Mouse (Mus musculus): ENCODE measurements at regions not wholly inside any gene's neighbourhood (a gene's known extent, or its start where the extent isn't known, plus 50 kb on each side); places are given as distances from the start of the nearest gene placed in this dataset.

DNA sequence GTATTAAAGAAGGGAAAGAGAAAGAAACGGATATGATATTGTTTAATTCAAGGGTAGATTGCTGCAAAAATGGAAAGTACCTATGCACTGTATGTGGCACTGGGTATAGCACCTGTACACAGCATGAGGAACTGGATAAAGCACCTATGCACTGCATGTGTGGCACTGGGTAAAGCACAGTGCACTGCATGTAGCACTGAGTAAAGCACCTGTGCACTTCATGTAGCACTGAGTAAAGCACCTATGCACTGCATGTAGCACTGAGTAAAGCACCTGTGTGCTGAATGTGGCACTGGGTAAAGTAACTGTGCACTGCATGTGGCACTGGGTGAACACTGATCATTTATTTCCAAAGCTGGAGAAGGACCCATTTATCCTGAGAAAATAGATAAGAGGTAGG, 280.2 kb upstream of the Fam49a start:
- TF ChIP-seq CTCF (IDR thresholded peaks at IDR 0.05): no peak
- Histone ChIP-seq H3K9ac (replicated peaks; ENCODE audit: low read length, poor library complexity, severe bottlenecking) (no peak overlapping the region), H3K27me3 (ENCODE audit: insufficient read depth, low read length) (no peaks in the 10 kb centered on the region), H3K36me3 (ENCODE audit: insufficient read depth, low read length) (no peaks in the 10 kb centered on the region), H3K9me3 (ENCODE audit: low read length) (no peaks in the 10 kb centered on the region), H3K27ac (ENCODE audit: low read depth, low read length) (no peak overlapping the region), H3K4me1 (ENCODE audit: insufficient read depth, low read length) (no peaks in the 10 kb centered on the region), H3K4me2 (ENCODE audit: low read depth, low read length, poor library complexity, severe bottlenecking) (no peak overlapping the region), H3K4me3 (ENCODE audit: low read depth, low read length) (no peak overlapping the region)
- no peak for ATAC-seq (ENCODE audit: low FRiP score)
- no peak for DNase-seq (ENCODE audit: low spot score)
- WGBS: 85% methylated on average over 1 of the region's 1 CpGs

GRCm38 (mm10) chr12:11993513-11993912, 268.4 kb upstream of the Fam49a start:
- Histone ChIP-seq H3K27me3 (ENCODE audit: insufficient read depth, low read length) (no peaks in the 10 kb centered on the region), H3K9me3 (ENCODE audit: low read length) (no peaks in the 10 kb centered on the region), H3K27ac (ENCODE audit: low read depth, low read length) (no peak overlapping the region), H3K4me2 (ENCODE audit: low read depth, low read length, poor library complexity, severe bottlenecking) (no peak overlapping the region), H3K4me1 (ENCODE audit: insufficient read depth, low read length) (no peaks in the 10 kb centered on the region), H3K4me3 (ENCODE audit: low read depth, low read length) (no peak overlapping the region), H3K9ac (replicated peaks; ENCODE audit: low read length, poor library complexity, severe bottlenecking) (no peak overlapping the region), H3K36me3 (ENCODE audit: insufficient read depth, low read length) (no peaks in the 10 kb centered on the region)
- no peak for TF ChIP-seq CTCF (IDR thresholded peaks at IDR 0.05)
- DNase-seq (ENCODE audit: low spot score) (no peak), ATAC-seq (ENCODE audit: low FRiP score) (no peak)
- WGBS: 78% methylated on average over 1 of the region's 1 CpGs

DNA sequence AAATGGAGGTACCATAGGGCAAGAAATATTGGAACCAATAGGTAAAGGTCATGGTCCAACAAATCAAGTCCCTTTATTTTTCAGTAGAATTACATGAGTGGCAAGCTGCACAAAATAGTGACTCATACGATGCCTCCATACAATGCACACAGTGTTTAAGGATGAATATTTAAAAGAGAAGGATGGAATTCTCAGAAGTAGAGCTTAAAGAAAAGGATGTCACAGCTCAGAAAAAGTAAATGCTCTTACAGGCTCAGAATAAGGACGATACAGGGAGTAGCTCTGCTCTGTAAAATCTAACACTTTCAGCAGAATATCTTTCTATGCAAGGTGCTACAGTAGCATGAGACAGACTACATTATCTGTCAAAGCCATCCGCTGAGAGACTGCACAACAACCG, 262.7 kb upstream of the Fam49a start:
- no peak overlapping the region for H3K4me2 ChIP-seq (ENCODE audit: low read depth, low read length, poor library complexity, severe bottlenecking)
- 71% methylated on average over 4 of the region's 4 CpGs for WGBS
- no peaks in the 10 kb centered on the region for H3K4me1 ChIP-seq (ENCODE audit: insufficient read depth, low read length)
- TF ChIP-seq CTCF (IDR thresholded peaks at IDR 0.05): no peak
- ATAC-seq (ENCODE audit: low FRiP score) (no peak), DNase-seq (ENCODE audit: low spot score) (no peak)
- no peak overlapping the region for H3K9ac ChIP-seq (replicated peaks; ENCODE audit: low read length, poor library complexity, severe bottlenecking)
- H3K9me3 ChIP-seq (ENCODE audit: low read length): no peaks in the 10 kb centered on the region
- H3K4me3 ChIP-seq (ENCODE audit: low read depth, low read length): no peak overlapping the region
- no peak overlapping the region for H3K27ac ChIP-seq (ENCODE audit: low read depth, low read length)
- H3K36me3 ChIP-seq (ENCODE audit: insufficient read depth, low read length): no peaks in the 10 kb centered on the region
- H3K27me3 ChIP-seq (ENCODE audit: insufficient read depth, low read length): no peaks in the 10 kb centered on the region

DNA sequence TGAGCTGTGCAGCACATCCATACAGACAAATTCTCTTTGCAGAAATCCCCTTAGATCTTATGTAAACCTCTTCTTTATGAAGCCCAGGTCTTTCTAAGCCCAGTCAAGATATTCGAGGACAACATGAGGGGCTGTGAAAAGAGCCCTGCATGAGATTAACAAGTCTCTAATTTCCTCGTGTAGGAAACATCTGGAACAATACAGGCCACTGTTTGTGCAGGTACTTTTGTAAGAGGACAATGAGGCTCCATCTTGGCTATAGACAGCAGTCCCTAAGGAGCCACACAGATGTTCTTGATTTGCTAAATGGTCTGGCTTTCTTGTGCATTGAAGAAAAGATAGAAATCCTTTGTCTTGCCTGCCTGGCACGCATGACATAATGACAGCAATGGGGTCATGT, 259.5 kb upstream of the Fam49a start:
- Histone ChIP-seq H3K4me3 (ENCODE audit: low read depth, low read length) (no peak overlapping the region), H3K27me3 (ENCODE audit: insufficient read depth, low read length) (no peaks in the 10 kb centered on the region), H3K9me3 (ENCODE audit: low read length) (no peaks in the 10 kb centered on the region), H3K27ac (ENCODE audit: low read depth, low read length) (no peak overlapping the region), H3K4me2 (ENCODE audit: low read depth, low read length, poor library complexity, severe bottlenecking) (no peak overlapping the region), H3K9ac (replicated peaks; ENCODE audit: low read length, poor library complexity, severe bottlenecking) (no peak overlapping the region), H3K4me1 (ENCODE audit: insufficient read depth, low read length) (no peaks in the 10 kb centered on the region), H3K36me3 (ENCODE audit: insufficient read depth, low read length) (no peaks in the 10 kb centered on the region)
- ATAC-seq (ENCODE audit: low FRiP score) (no peak), DNase-seq (ENCODE audit: low spot score) (no peak)
- WGBS: 29% methylated on average over 3 of the region's 3 CpGs
- no peak for TF ChIP-seq CTCF (IDR thresholded peaks at IDR 0.05)

DNA sequence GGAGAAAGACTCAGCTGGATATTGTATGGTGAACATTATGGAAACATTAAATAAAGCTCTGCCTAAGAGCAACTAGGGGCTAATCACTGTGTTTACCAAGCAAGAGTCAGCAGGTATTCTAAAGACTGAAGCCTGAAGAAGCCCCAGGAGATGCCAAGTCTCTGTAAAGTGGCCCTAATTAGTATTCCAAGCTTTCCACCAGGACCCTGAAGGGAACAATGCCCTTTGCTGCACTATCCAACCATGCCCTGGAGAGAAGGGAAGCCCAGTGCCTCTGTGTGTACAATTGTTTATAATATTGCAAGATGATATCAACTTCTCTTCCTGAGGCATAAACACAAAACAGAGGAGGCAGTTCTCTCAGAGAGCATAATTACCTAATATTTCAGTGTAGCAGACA, 251.3 kb upstream of the Fam49a start:
- H3K4me3 ChIP-seq (ENCODE audit: low read depth, low read length): no peak overlapping the region
- no peak for TF ChIP-seq CTCF (IDR thresholded peaks at IDR 0.05)
- no peaks in the 10 kb centered on the region for H3K36me3 ChIP-seq (ENCODE audit: insufficient read depth, low read length)
- H3K9me3 ChIP-seq (ENCODE audit: low read length): no peaks in the 10 kb centered on the region
- H3K4me2 ChIP-seq (ENCODE audit: low read depth, low read length, poor library complexity, severe bottlenecking): no peak overlapping the region
- no peak overlapping the region for H3K9ac ChIP-seq (replicated peaks; ENCODE audit: low read length, poor library complexity, severe bottlenecking)
- H3K27ac ChIP-seq (ENCODE audit: low read depth, low read length): no peak overlapping the region
- DNase-seq (ENCODE audit: low spot score) (peak; percentile 35), ATAC-seq (ENCODE audit: low FRiP score) (no peak; the same call in 1 of the 2 replicates)
- H3K4me1 ChIP-seq (ENCODE audit: insufficient read depth, low read length): no peaks in the 10 kb centered on the region
- H3K27me3 ChIP-seq (ENCODE audit: insufficient read depth, low read length): no peaks in the 10 kb centered on the region

- H3K27ac ChIP-seq (ENCODE audit: low read depth, low read length): no peak overlapping the region
- no peak for ATAC-seq (ENCODE audit: low FRiP score)
- DNase-seq (ENCODE audit: low spot score): peak; percentile 21
- no peaks in the 10 kb centered on the region for H3K9me3 ChIP-seq (ENCODE audit: low read length)
- no peaks in the 10 kb centered on the region for H3K36me3 ChIP-seq (ENCODE audit: insufficient read depth, low read length)
- no peak for TF ChIP-seq CTCF (IDR thresholded peaks at IDR 0.05)
- no peak overlapping the region for H3K9ac ChIP-seq (replicated peaks; ENCODE audit: low read length, poor library complexity, severe bottlenecking)
- no peaks in the 10 kb centered on the region for H3K27me3 ChIP-seq (ENCODE audit: insufficient read depth, low read length)
- no peak overlapping the region for H3K4me3 ChIP-seq (ENCODE audit: low read depth, low read length)
- H3K4me1 ChIP-seq (ENCODE audit: insufficient read depth, low read length): no peaks in the 10 kb centered on the region
- WGBS: 76% methylated on average over 6 of the region's 6 CpGs
- H3K4me2 ChIP-seq (ENCODE audit: low read depth, low read length, poor library complexity, severe bottlenecking): no peak overlapping the region
These were observed 238.0 kb upstream of the Fam49a start for GRCm38 (mm10) chr12:12023819-12024470.
